ENCODE assay signal across 22 mouse cellular contexts in the genomic region with DNA sequence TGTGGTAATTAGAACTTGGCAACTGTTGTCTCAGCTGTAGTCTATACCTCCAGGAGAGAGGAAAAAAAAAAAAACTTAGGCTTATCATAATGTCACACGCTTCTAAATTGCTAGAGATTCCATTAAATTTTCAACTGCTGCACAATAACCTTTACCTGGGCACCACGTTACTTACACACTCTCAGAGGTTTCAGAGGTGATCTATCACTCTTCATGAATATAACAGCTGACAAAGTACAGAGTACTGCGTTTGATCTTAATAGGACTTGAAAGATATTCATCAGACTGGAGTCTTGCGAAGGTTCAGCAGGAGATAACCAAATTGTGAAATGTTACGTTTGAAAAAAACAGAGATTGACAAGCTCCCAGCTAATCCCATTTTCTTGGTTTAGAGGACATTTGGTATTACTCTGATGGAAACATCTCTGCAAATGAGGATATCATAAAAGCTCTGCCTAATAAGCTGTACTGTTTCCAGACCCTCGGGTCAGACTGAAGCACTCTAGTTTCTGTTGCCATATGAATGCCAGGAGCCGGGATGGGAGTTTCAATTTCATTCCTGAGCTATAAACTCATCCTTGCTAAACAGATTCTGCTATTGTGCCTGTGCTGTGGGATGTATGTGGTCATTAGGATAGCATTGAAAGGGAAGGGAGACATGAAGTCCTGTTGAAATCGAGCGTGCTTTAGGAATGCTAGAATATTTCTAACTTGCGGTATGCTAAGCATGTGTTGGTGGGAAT.
DNase-seq lines count a peak whose midpoint lies in the region; ATAC-seq lines count a peak whose summit lies in the region.
"Had no signal": no experiment of that assay in that cellular context is flagged by ENCODE, and none has a peak within 500 bp of the region (broad histone marks: within the 10 kb centered on the region; RNA-seq: fewer than 3 reads in every experiment).

No protein-coding gene starts in this region.

- H3K9me3 ChIP-seq in hindbrain, embryonic 15.5 days, result no peaks in the 10 kb centered on the region
- H3K9me3 ChIP-seq in hindbrain, embryonic 11.5 days (ENCODE audit: control insufficient read depth, low read length), result no peaks in the 10 kb centered on the region
- H3K9me3 ChIP-seq in midbrain, embryonic 16.5 days (replicated peaks; ENCODE audit: control insufficient read depth, low read length, poor library complexity, severe bottlenecking), result no peaks in the 10 kb centered on the region
- H3K9me3 ChIP-seq: G1E; neural tube, embryonic 12.5 days had no signal

- H3K27me3 ChIP-seq in hindbrain, embryonic 15.5 days, result no peaks in the 10 kb centered on the region
- H3K27me3 ChIP-seq in hindbrain, embryonic 11.5 days (ENCODE audit: control insufficient read depth, insufficient read depth, low read length), result no peaks in the 10 kb centered on the region
- H3K27me3 ChIP-seq in midbrain, embryonic 16.5 days (ENCODE audit: control insufficient read depth, insufficient read depth, low read depth, low read length), result no peaks in the 10 kb centered on the region
- H3K27me3 ChIP-seq: neural tube, embryonic 12.5 days had no signal

- 0 out of 2 replicates have a peak, but pooled peaks cover 9% of the 10 kb centered on the region for H3K4me1 ChIP-seq in hindbrain, embryonic 15.5 days (replicated peaks)
- H3K4me1 ChIP-seq in hindbrain, embryonic 11.5 days (replicated peaks; ENCODE audit: control insufficient read depth, insufficient read depth, low read length), result no peaks in the 10 kb centered on the region
- 0 out of 2 replicates have a peak, but pooled peaks cover 4% of the 10 kb centered on the region for H3K4me1 ChIP-seq in midbrain, embryonic 16.5 days (ENCODE audit: control insufficient read depth, insufficient read depth, low read length)
- H3K4me1 ChIP-seq: neural tube, embryonic 12.5 days had no signal

- no peak overlapping the region for H3K9ac ChIP-seq in hindbrain, embryonic 15.5 days
- H3K9ac ChIP-seq in hindbrain, embryonic 11.5 days (ENCODE audit: low read depth, low read length), result no peak overlapping the region
- H3K9ac ChIP-seq in midbrain, embryonic 16.5 days (ENCODE audit: low read depth, low read length), result no peak overlapping the region
- H3K9ac ChIP-seq: liver, postnatal 0 days; neural tube, embryonic 12.5 days had no signal

- no peak for DNase-seq in hindbrain, embryonic 11.5 days (ENCODE audit: low spot score)
- DNase-seq in MN1 (ENCODE audit: low spot score) (peak; percentile 67), NIH3T3 (ENCODE audit: low read depth) (peak; percentile 17)
- no peak for DNase-seq in gastrocnemius, adult 8-10 months (ENCODE audit: low spot score in 2 of 2)
- no peak for DNase-seq in thymus, postnatal 10 days (ENCODE audit: low spot score in 2 of 2)
- DNase-seq: adrenal gland, adult 2 months; cerebellum, adult 11-12 months; cerebellum, postnatal 36 days; gastrocnemius, postnatal 36 days; kidney, adult 18-20 months; kidney, postnatal 10 days; liver; liver, postnatal 0 days; right cerebral cortex, postnatal 25 days; thymus, postnatal 25 days had no signal

- H3K27ac ChIP-seq in hindbrain, embryonic 15.5 days (replicated peaks), result no peak overlapping the region; the same call in 1 of the 2 replicates
- H3K27ac ChIP-seq in hindbrain, embryonic 11.5 days (ENCODE audit: low read depth, low read length), result no peak overlapping the region
- no peak overlapping the region for H3K27ac ChIP-seq in midbrain, embryonic 16.5 days (ENCODE audit: low read length)
- H3K27ac ChIP-seq: macrophage; neural tube, embryonic 12.5 days had no signal

- no peak overlapping the region for H3K4me2 ChIP-seq in hindbrain, embryonic 15.5 days
- H3K4me2 ChIP-seq in hindbrain, embryonic 11.5 days (replicated peaks; ENCODE audit: low read depth, low read length), result no peak overlapping the region
- H3K4me2 ChIP-seq in midbrain, embryonic 16.5 days (ENCODE audit: low read length), result no peak overlapping the region
- H3K4me2 ChIP-seq: heart, embryonic 11.5 days; neural tube, embryonic 12.5 days had no signal

- H3K36me3 ChIP-seq in hindbrain, embryonic 15.5 days, result no peaks in the 10 kb centered on the region
- H3K36me3 ChIP-seq in hindbrain, embryonic 11.5 days (ENCODE audit: control insufficient read depth, insufficient read depth, low read length), result no peaks in the 10 kb centered on the region
- no peaks in the 10 kb centered on the region for H3K36me3 ChIP-seq in midbrain, embryonic 16.5 days (ENCODE audit: control insufficient read depth, insufficient read depth, low read length)
- H3K36me3 ChIP-seq: G1E; neural tube, embryonic 12.5 days had no signal

- WGBS in hindbrain, embryonic 15.5 days, result 62% methylated on average over 10 of the region's 10 CpGs
- WGBS in hindbrain, embryonic 11.5 days, result 81% methylated on average over 10 of the region's 10 CpGs
- WGBS in midbrain, embryonic 16.5 days, result 53% methylated on average over 10 of the region's 10 CpGs

- H3K4me3 ChIP-seq in hindbrain, embryonic 15.5 days, result no peak overlapping the region
- H3K4me3 ChIP-seq in hindbrain, embryonic 11.5 days (ENCODE audit: low read depth, low read length), result no peak overlapping the region
- H3K4me3 ChIP-seq in midbrain, embryonic 16.5 days (ENCODE audit: low read depth, low read length), result no peak overlapping the region
- H3K4me3 ChIP-seq: neural tube, embryonic 12.5 days had no signal

- ATAC-seq in hindbrain, embryonic 15.5 days (ENCODE audit: low FRiP score, low read depth), result peak; percentile 61; the same call in 1 of the 2 replicates
- no peak for ATAC-seq in hindbrain, embryonic 11.5 days (ENCODE audit: low FRiP score)
- peak; percentile 54; the same call in 1 of the 2 replicates for ATAC-seq in midbrain, embryonic 16.5 days
- ATAC-seq: CD4-positive, CD25-positive, alpha-beta regulatory T cell, adult 4 months; liver, postnatal 0 days had no signal

Comparison
In these comparisons a context has a peak if more than half of its experiments do, and no peak if none do; other contexts are left out.
1. DNase-seq: peak in MN1 (single experiment) and NIH3T3 (single experiment); none in hindbrain, embryonic 11.5 days (single experiment), gastrocnemius, adult 8-10 months (0 of 2) and thymus, postnatal 10 days (0 of 2).